Mouse (Mus musculus) liver, embryonic 12.5 days (tissue): ENCODE measurements around the gene Cfap45. TPM values are rescaled to one million over a fixed set of nuclear protein-coding genes. Genes with fewer than 3 reads are reported as not detected.

Experiments used
- ATAC-seq: fragments of 200-750 bp; cut with Nextera tagmentation; 2 replicates; pipeline ENCODE4 v1.8.0; 2017; ENCODE audit warnings: moderate number of reproducible peaks, mild to moderate bottlenecking, moderate library complexity
- H3K27ac ChIP-seq: fragments of 300-500 bp; sonication (generic); 2 replicates; pipeline ENCODE4 v1.5.1; 2016; ENCODE audit warnings: mild to moderate bottlenecking
- H3K27me3 ChIP-seq: fragments of 300-500 bp; sonication (generic); replicated peaks from 2 replicates; pipeline ENCODE4 v1.6.1; 2016; ENCODE audit warnings: mild to moderate bottlenecking, moderate library complexity
- H3K36me3 ChIP-seq: fragments of 300-500 bp; sonication (generic); 2 replicates; pipeline ENCODE4 v1.6.1; 2016; ENCODE audit warnings: mild to moderate bottlenecking, moderate library complexity
- H3K4me1 ChIP-seq: fragments of 300-500 bp; sonication (generic); 2 replicates; pipeline ENCODE4 v1.6.1; 2016
- H3K4me2 ChIP-seq: fragments of 300-500 bp; sonication (generic); 2 replicates; pipeline ENCODE4 v1.6.1; 2016; ENCODE audit warnings: mild to moderate bottlenecking, moderate library complexity
- H3K4me3 ChIP-seq: fragments of 300-500 bp; sonication (generic); 2 replicates; pipeline ENCODE4 v1.5.1; 2016; ENCODE audit warnings: mild to moderate bottlenecking, moderate library complexity
- H3K9ac ChIP-seq: fragments of 300-500 bp; sonication (generic); 2 replicates; pipeline ENCODE4 v1.6.1; 2016; ENCODE audit warnings: mild to moderate bottlenecking, moderate library complexity
- H3K9me3 ChIP-seq: fragments of 300-500 bp; sonication (generic); replicated peaks from 2 replicates; pipeline ENCODE4 v1.6.1; 2016; ENCODE audit warnings: mild to moderate bottlenecking, moderate library complexity
- whole genome bisulfite sequencing: fragments of 180-500 bp; shearing (Covaris S2); methylation state at CpG from one replicate; pipeline ENCODE4 v1.1.7; 2016; ENCODE audit not compliant: insufficient replicate concordance; 5-methylcytosine and 5-hydroxymethylcytosine counted together
- polyA plus RNA-seq: library from polyadenylated mRNA; unstranded; fragments of >200 nt; fragmentation: Nextera tagmentation; extraction: Ambion mirVana; gene quantifications from 2 replicates; pipeline ENCODE4 v1.2.1, GENCODE M21; 2016

Gene Cfap45
- polyA plus RNA-seq, 1 experiment from 2014 or later, result 0.55 TPM

DNA sequence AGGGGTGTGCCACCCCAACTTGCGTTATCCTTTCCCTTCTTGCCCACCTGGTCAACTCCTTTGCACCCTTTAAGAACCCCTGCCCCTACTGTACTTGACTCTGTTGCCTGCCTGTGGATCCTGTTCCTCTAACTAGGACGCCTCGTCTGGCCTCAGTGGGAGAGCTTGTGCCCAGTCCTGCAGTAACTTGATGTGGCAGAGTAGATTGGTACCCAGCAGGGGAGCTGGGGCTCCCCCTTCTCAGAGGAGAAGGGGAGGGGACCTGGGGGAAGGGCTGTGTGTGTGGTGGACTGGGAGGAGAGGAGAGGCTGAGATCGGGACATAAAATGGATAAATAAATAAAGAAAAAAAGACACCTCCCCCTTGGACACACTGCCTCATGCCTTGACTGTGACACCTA lies 64.4 kb downstream of the Cfap45 start:
- WGBS, result 37% methylated on average over 4 of the region's 4 CpGs
- no peak overlapping the region for H3K27ac ChIP-seq
- no peaks in the 10 kb centered on the region for H3K36me3 ChIP-seq
- H3K27me3 ChIP-seq, result peaks cover 40% of the 10 kb centered on the region
- no peaks in the 10 kb centered on the region for H3K9me3 ChIP-seq
- no peak overlapping the region for H3K4me2 ChIP-seq
- H3K9ac ChIP-seq, result no peak overlapping the region
- ATAC-seq, result no peak
- no peak overlapping the region for H3K4me3 ChIP-seq
- H3K4me1 ChIP-seq, result peaks cover 6% of the 10 kb centered on the region; the same call in 1 of the 2 replicates

DNA sequence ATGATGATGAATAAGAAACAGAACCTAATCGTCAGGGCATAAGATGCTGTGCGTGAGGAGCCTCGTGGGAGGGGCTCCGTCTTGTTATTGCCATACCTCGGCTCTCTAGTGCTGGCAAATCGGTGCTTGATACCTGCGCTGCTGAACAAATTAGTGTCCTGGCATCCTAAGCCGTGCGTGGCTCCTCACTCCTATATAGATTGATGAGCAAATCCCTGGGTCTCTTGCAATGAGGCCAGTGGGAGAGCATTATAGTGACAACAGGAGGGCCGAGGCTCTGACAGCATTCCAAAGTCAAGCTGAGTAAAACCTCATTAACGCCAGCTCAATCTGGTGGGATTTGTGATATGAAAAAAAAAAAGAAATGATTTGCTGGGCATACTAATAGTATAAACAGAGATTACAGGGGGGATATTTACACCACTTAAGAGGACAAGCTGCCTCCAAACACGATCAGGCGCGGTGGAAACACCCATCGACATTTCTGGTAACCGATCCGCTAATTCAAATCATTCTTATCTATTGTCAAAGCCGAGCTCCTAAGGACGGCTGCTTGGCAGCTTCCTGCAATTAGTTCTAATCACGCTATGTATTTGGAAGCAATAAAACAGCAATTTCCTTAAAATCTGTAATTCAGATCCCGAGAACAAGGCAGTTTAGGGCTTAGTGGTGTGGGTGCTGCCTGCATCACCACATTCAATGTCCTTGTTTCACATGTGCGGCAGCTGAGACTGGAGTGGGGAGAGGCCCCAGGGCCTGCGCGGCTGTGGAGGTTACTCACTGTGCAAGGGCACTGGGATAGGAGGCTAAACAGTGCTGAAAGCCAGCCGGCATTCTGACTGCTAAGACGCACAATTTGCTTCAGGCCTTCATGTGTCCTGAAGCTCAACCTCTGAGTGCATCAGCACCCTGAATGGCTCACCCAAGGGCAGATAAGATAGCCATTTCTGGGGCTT lies 65.3 kb downstream of the Cfap45 start:
- H3K9me3 ChIP-seq, result no peaks in the 10 kb centered on the region
- ATAC-seq, result no peak
- H3K27me3 ChIP-seq, result peaks cover 40% of the 10 kb centered on the region
- peaks cover 6% of the 10 kb centered on the region; the same call in 1 of the 2 replicates for H3K4me1 ChIP-seq
- no peak overlapping the region for H3K9ac ChIP-seq
- H3K4me3 ChIP-seq, result no peak overlapping the region
- H3K27ac ChIP-seq, result no peak overlapping the region
- H3K36me3 ChIP-seq, result no peaks in the 10 kb centered on the region
- no peak overlapping the region for H3K4me2 ChIP-seq
- 30% methylated on average over 26 of the region's 26 CpGs for WGBS

DNA sequence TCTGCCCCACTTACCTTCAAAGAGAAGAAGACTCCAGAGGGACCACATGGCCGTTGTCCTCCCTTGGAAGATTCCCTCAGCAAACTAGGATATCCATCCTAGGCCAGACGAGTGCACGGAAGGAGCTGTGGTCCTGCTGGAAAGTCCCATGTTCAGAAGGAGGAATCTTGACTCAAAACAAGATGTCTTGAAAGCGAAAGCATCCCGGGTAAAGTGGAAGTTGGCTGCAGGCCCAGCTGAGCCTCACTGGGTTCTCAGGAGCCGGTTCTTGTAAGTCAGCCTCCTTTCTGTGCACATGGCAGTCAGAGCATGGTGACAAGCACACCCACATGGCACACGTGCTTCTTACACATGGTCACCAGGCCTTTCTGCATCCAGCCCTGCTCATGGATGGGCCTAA lies 69.8 kb downstream of the Cfap45 start, which contains the start of gene Slamf8:
Gene Slamf8 (minus strand): TSS at position 184 of the 400 bp plus-strand sequence.
- ATAC-seq, result no peak
- WGBS, result 50% methylated on average over 7 of the region's 7 CpGs
- H3K4me3 ChIP-seq, result no peak within 1 kb of the TSS
- no peaks in the 10 kb centered on the region for H3K9me3 ChIP-seq
- no peak within 1 kb of the TSS for H3K9ac ChIP-seq
- H3K4me1 ChIP-seq, result peaks cover 6% of the 10 kb centered on the region; the same call in 1 of the 2 replicates
- peaks cover 29% of the 10 kb centered on the region for H3K27me3 ChIP-seq
- H3K4me2 ChIP-seq, result no peak within 1 kb of the TSS
- no peaks in the 10 kb centered on the region for H3K36me3 ChIP-seq
- H3K27ac ChIP-seq, result no peak within 1 kb of the TSS

DNA sequence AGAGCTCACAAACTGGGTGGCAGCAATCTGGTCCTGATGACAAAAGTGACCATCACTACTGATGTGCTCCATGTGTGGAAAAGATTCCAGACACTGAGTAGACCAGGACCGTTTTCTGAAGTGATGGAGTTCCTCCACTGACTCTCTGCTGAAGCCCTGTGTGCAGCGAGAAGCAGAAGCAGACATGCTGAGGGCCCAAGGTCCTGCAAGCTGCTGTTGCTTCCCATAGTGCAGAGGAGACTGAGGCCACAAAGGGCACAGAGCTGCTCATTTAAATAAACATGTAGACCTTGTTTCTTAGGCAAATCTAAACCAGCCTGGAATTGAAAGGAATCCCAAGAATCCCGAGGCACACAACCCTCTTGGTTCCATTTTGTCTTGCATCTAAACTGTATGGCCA lies 72.7 kb downstream of the Cfap45 start:
- H3K9ac ChIP-seq, result no peak overlapping the region
- peaks cover 7% of the 10 kb centered on the region; the same call in 1 of the 2 replicates for H3K27me3 ChIP-seq
- no peak overlapping the region for H3K4me2 ChIP-seq
- H3K27ac ChIP-seq, result no peak overlapping the region
- no peaks in the 10 kb centered on the region for H3K36me3 ChIP-seq
- no peak overlapping the region for H3K4me3 ChIP-seq
- H3K9me3 ChIP-seq, result no peaks in the 10 kb centered on the region
- no peak for ATAC-seq
- WGBS, result 39% methylated on average over 3 of the region's 3 CpGs
- no peaks in the 10 kb centered on the region for H3K4me1 ChIP-seq

DNA sequence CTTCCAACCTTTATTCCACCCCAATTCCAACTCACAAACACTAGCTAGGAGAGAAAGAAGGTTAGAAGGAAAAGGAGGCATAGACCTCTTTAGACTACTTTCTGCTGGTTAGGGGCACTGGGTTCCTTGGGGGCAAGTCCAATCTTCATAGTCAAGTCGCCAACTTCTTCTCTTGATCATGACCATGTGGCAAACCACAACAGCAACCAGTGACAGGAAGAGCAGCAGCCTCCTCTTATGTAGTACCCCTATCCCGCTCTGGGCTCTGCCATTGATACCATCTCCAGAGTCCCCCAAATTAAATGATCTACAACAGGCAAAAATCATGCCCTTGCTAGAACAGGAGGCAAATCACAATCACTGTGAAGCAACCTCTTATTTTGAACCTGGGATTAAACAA lies 73.4 kb downstream of the Cfap45 start:
- no peak overlapping the region for H3K4me2 ChIP-seq
- no peak overlapping the region for H3K27ac ChIP-seq
- no peak overlapping the region for H3K9ac ChIP-seq
- WGBS, result 32% methylated on average over 2 of the region's 2 CpGs
- H3K27me3 ChIP-seq, result peaks cover 7% of the 10 kb centered on the region; the same call in 1 of the 2 replicates
- no peak overlapping the region for H3K4me3 ChIP-seq
- H3K4me1 ChIP-seq, result no peaks in the 10 kb centered on the region
- no peak for ATAC-seq
- no peaks in the 10 kb centered on the region for H3K9me3 ChIP-seq
- no peaks in the 10 kb centered on the region for H3K36me3 ChIP-seq

DNA sequence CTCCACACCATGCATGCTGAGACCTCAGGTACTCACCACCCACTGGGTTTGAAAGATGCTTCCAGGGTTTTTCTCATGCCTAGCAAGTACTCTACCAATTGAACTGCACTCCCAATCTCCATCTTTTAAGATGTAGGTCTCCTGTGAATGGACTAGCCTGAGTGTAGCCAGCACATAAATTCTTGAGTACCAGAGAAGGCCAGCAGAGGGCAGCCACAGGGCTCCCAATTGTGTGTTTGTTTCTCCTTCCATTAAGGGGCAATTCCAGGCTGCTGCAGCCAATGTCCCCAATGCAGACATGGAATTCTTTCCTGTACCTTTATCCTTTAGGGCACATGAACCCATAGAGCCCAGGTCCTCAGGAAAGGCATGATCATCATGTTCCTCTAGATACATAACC lies 73.9 kb downstream of the Cfap45 start:
- H3K36me3 ChIP-seq, result no peaks in the 10 kb centered on the region
- H3K4me2 ChIP-seq, result no peak overlapping the region
- H3K9ac ChIP-seq, result no peak overlapping the region
- ATAC-seq, result no peak
- H3K4me1 ChIP-seq, result no peaks in the 10 kb centered on the region
- no peaks in the 10 kb centered on the region for H3K9me3 ChIP-seq
- no peak overlapping the region for H3K27ac ChIP-seq
- H3K4me3 ChIP-seq, result no peak overlapping the region
- H3K27me3 ChIP-seq, result peaks cover 7% of the 10 kb centered on the region; the same call in 1 of the 2 replicates

Other genes with a start within 250 kb of the Cfap45 start
- 0.24 and 0.36 TPM in 2 replicates for gene Atp1a2, start 222.7 kb upstream of the Cfap45 start, polyA plus RNA-seq
- not detected in 2 replicates for gene Kcnj9, start 191.5 kb upstream of the Cfap45 start, polyA plus RNA-seq
- 0.02 and 0.07 TPM in 2 replicates for gene Kcnj10, start 179.6 kb upstream of the Cfap45 start, polyA plus RNA-seq
- gene Pigm, start 144.3 kb upstream of the Cfap45 start, polyA plus RNA-seq, result 4.3 TPM in 2 replicates
- gene Slamf9, start 45.4 kb upstream of the Cfap45 start, polyA plus RNA-seq, result 1.1 and 1.3 TPM in 2 replicates
- gene Igsf9, start 39.0 kb upstream of the Cfap45 start, polyA plus RNA-seq, result 3.9 and 4.2 TPM in 2 replicates
- gene Tagln2, start 20.8 kb upstream of the Cfap45 start, polyA plus RNA-seq, result 177 and 178 TPM in 2 replicates
- gene Vsig8, start 35.1 kb downstream of the Cfap45 start, polyA plus RNA-seq, result not detected in 2 replicates
- not detected in 2 replicates for gene Slamf8, start 69.8 kb downstream of the Cfap45 start, polyA plus RNA-seq
- gene Fcrl6, start 81.8 kb downstream of the Cfap45 start, polyA plus RNA-seq, result not detected in 2 replicates
- 4.3 and 5.0 TPM in 2 replicates for gene Dusp23, start 112.2 kb downstream of the Cfap45 start, polyA plus RNA-seq
- gene Crp, start 177.3 kb downstream of the Cfap45 start, polyA plus RNA-seq, result 8.9 and 9.1 TPM in 2 replicates